Mouse (Mus musculus): ENCODE measurements at regions not wholly inside any gene's neighbourhood (a gene's known extent, or its start where the extent isn't known, plus 50 kb on each side); places are given as distances from the start of the nearest gene placed in this dataset.

DNA sequence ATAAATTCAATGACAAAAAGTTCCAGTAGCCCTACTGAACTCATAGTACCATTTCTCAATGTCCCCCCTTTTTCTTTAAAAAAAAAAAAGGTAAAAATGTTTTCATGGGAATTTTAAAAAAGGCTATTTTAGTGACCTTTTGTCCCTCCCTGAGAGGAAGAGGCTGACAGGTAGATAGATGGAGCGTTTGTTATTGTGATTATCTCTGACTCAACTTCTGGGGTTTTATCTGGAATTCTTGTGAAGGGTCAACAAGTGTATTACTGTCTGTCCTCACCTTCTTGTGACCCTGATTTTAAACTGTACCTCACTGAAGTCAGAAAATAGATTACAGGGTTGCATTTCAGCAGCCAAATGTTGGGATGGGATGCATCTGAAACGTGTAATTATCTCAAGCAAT lies 179.3 kb upstream of the BC052040 start:
- DNase-seq (ENCODE audit: low spot score in 2 of 2), result no peak

DNA sequence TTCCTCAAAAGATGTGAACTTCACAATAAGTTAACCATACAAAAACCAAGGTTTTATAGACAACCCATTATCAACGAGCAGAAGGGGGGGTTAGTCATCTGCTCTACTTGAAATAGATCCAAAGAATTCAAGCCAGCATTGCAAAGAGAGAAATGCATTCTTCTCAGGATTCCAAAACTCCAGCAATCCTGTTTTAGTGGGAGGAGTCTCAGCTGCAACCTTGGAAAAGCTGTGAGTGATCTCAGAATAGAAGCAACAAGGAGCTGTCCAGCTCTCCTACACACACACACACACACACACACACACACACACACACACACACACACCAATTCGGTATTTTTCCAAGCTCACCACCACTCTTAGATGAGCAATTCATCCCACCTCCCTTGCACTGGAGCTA lies 149.0 kb upstream of the BC052040 start:
- no peak for DNase-seq (ENCODE audit: low spot score in 2 of 2)

DNA sequence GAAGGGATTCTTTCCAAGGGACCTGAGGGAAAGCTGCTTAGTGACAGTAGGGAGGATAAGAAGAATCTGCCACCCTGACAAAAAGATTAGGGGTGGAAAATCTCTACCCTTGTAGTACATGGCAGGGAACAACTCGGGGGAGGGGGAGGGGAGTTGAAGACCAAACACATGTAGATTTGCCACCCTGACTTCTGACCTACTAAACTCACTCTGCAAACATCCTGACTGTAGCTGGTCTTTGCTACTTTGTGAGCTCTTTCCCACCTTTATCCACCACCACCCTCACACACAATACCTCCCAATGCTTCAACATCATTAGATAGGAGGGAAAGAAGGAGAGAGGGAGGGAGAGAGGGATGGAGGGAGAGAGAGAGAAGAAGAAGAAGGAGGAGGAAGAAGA lies 140.4 kb upstream of the BC052040 start:
- no peak for DNase-seq (ENCODE audit: low spot score in 2 of 2)

- no peak for DNase-seq (ENCODE audit: low spot score in 2 of 2)
Observed at GRCm38 (mm10) chr2:115449783-115450483, 131.6 kb upstream of the BC052040 start.

- no peak for DNase-seq (ENCODE audit: low spot score in 2 of 2)
Observed at GRCm38 (mm10) chr2:115455593-115455992, 125.9 kb upstream of the BC052040 start.

DNA sequence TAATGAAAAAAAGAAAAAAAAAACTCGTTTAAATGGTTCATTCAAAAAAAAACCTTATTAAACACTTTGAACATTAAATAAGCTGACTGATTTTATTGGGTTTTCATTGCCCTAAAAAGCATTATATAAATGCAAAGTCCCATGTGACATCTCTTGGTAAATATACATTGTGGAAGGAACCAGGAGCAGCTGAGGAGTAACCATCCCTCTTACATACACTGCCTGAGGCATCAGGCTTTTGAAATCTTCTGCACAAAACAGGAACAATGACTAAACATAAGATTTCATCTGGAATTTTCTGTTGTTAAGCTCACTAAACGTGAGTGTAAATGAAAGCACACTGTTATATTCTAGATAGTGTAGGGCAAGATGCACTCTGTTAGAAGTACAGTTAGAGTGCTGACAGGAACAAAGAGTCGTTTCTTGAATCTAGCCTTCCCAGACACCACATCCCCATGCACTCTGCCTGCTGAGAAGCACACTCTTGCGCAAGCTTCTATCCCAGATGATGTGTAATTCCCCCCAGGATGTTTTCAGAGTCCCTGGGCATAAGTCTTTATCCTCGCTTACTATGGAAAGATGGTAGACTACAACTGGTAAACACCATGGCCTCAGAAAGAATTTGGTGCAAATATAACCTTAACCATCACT lies 125.0 kb upstream of the BC052040 start:
- no peak for DNase-seq (ENCODE audit: low spot score in 2 of 2)

- DNase-seq (ENCODE audit: low spot score in 2 of 2), result no peak
Observed at GRCm38 (mm10) chr2:115460028-115460881, 121.3 kb upstream of the BC052040 start.

- no peak for DNase-seq (ENCODE audit: low spot score in 2 of 2)
Observed at GRCm38 (mm10) chr2:115460882-115461151, 120.7 kb upstream of the BC052040 start.

GRCm38 (mm10) chr2:115466170-115466569 lies 115.3 kb upstream of the BC052040 start:
- no peak for DNase-seq (ENCODE audit: low spot score in 2 of 2)

DNA sequence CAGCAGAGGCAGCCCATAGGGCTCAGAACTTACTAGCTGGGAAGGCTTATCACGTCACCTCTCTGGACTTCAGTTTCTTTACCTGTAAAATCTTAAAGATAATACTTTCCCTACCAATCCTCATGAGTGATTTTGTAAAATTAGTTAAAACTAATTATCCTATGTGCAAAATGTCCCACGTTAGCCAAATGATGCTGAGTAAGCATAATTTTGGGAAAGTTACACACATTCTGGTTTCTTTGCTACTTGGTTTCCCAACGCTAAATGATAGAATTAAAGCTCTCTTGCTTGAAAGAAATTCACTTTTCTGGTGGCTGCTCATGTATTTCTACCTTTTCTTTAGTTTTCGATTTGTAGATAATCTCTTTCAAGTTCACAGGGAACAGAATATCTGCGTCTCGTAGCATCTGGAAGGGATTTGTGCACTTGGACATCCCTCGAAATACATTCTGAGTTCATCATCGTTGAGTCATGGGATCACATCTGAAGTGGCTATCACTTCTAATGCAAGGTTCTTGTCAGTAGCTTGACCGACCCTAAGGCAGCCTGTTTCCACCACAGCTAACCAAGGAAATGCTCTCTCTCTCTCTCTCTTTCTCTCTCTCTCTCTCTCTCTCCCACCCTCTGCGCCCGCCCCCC lies 114.3 kb upstream of the BC052040 start:
- DNase-seq (ENCODE audit: low spot score in 2 of 2), result no peak

DNA sequence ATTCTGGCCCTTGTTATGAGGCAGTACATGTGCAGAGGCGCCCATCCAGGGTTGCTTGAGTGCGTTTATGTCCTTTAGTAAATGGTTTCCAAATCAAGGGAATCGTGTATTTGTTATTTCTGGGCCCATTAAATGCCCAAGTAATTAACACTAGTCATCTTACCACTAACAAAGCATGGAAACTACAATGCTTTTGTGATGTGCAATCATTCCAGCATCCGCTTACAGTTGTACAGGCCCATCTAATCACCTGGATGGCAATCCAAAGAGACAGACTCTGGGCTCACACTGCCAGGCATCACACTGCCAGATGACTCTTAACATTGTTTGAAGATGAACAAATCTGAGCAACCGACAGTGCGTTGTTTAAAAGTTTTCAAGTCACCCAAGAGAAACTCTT lies 113.6 kb upstream of the BC052040 start:
- no peak for DNase-seq (ENCODE audit: low spot score in 2 of 2)

- no peak for DNase-seq (ENCODE audit: low spot score in 2 of 2)
Observed at GRCm38 (mm10) chr2:115468471-115468909, 113.0 kb upstream of the BC052040 start.

GRCm38 (mm10) chr2:115469165-115469821 lies 112.2 kb upstream of the BC052040 start:
- no peak for DNase-seq (ENCODE audit: low spot score in 2 of 2)

DNA sequence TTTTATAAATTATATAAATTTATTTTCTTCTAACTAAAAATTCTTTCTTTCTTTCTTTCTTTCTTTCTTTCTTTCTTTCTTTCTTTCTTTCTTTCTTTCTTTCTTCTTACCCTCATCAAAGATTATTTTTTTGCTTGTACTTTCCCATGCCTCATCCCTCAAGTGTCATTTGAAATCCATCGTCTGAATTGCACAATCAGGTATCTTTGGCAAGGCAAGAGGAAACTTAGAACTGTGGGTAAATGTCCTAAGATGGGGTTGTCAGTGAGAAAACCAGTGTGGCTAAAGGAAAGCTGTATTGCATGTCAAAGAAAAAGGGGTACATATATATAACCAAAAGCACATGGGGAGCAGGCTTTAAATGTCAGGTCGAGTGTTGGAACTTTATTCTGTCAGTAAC lies 109.1 kb upstream of the BC052040 start:
- no peak for DNase-seq (ENCODE audit: low spot score in 2 of 2)

GRCm38 (mm10) chr2:115483418-115484288 lies 97.9 kb upstream of the BC052040 start:
- DNase-seq (ENCODE audit: low spot score in 2 of 2), result no peak

DNA sequence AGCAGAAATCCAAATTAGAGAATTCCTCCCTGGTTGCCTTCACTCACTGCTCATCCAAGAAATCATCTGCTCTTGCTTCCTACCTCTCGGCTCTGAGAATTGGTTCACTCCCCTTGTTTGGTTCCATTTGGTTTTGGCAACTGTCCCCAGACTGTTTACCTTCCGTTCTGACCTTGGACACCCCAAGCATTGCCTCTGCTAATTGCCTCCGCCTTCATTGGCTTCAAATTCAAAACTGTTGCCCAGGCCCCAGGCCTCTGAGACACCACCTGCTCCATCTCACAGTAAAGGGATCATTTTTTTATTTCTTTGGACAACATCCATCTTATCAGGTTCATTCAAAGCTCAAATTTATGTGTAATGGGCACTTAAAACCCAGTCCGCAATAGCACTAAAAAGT lies 93.1 kb upstream of the BC052040 start:
- no peak for DNase-seq (ENCODE audit: low spot score in 2 of 2)

GRCm38 (mm10) chr2:115493020-115493419 lies 88.5 kb upstream of the BC052040 start:
- DNase-seq (ENCODE audit: low spot score in 2 of 2), result no peak

- no peak for DNase-seq (ENCODE audit: low spot score in 2 of 2)
Observed at GRCm38 (mm10) chr2:115499904-115500303, 81.6 kb upstream of the BC052040 start.

DNA sequence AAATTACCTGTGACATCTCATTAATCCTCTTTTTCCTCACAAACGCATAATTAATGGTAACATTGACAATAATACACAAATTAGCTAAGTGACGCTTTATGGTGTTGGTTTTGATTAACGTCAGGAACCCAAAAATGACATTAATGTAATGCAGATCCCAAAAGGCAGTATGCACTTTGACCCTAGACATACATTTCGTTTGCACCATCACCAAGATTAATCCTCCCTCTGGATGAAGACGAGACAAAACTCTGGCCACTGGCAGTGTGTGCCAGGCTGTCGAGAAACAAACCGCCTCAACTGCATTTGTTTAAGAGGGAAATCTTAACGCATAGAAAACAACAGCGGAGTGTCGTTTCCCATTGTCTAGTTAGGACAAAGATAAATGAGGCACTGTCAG lies 72.0 kb upstream of the BC052040 start:
- DNase-seq (ENCODE audit: low spot score in 2 of 2), result no peak

GRCm38 (mm10) chr2:115511146-115511545 lies 70.4 kb upstream of the BC052040 start:
- DNase-seq (ENCODE audit: low spot score in 2 of 2), result no peak
